Mouse (Mus musculus): ENCODE results near the gene Fgfr2. TPM values are rescaled to one million over a fixed set of nuclear protein-coding genes. Genes with fewer than 3 reads are reported as not detected.

The Fgfr2 gene
- total RNA-seq, 1 experiment: 37.5 TPM

DNA sequence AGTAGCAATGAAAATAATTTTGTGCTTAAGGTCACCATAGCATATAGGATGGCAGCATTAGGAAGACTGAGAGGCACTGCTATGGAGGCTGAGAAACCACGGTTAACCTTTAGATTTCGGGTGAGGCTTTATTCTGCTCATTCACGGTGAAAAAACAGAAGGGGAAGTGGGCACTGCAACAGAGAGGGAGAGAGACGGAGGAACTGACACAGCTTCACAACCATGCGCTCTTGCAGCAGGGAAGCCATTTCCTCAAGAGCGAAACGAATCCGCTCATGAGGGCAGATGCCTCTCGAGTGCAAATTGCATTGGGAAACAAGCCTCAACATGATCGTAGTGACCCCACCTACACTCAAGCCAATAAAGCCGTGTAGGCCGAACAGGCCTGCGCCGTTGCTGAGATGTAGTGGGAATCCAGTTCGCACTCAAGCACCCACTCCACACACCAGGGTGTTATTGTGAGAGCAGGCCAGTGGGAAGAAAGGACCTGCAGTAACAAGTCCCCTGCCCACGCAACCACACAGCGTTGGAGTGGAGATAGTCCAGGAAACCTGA is 2275.9 kb downstream of the Fgfr2 start:
- Histone ChIP-seq H3K4me3 (ENCODE audit: insufficient read depth in 1 of 2, low read depth in 1 of 2, low read length in 2 of 2, poor library complexity in 1 of 2, severe bottlenecking in 1 of 2) (no peak overlapping the region), H3K9me3 (ENCODE audit: control insufficient read depth, insufficient read depth, low read depth, low read length) (no peaks in the 10 kb centered on the region), H3K27ac (ENCODE audit: insufficient read depth, low read depth, low read length, poor library complexity, severe bottlenecking) (no peak overlapping the region), H3K36me3 (ENCODE audit: control insufficient read depth, insufficient read depth, low read length, poor library complexity, severe bottlenecking) (no peaks in the 10 kb centered on the region), H3K4me1 (ENCODE audit: control insufficient read depth in 2 of 2, insufficient read depth in 2 of 2, low read length in 2 of 2, poor library complexity in 1 of 2) (peaks cover 3 to 7% of the 10 kb centered on the region in 2 experiments; a peak in 2 of 4 replicates), H3K9ac (ENCODE audit: insufficient read depth, low read depth, low read length, poor library complexity, severe bottlenecking) (no peak overlapping the region; the same call in 1 of the 2 replicates)
- TF ChIP-seq ZC3H11A (IDR thresholded peaks at IDR 0.05; ENCODE audit: borderline replicate concordance, low read depth, low read length) (no peak), CHD2 (IDR thresholded peaks at IDR 0.05; ENCODE audit: low read depth, low read length) (no peak)
- DNase-seq (ENCODE audit: low read depth, low spot score): no peak
- in situ Hi-C loops (cut with MboI; ENCODE audit: low sequenced_read_pairs in 2 of 2, unreplicated experiment in 2 of 2): no loop called here

DNA sequence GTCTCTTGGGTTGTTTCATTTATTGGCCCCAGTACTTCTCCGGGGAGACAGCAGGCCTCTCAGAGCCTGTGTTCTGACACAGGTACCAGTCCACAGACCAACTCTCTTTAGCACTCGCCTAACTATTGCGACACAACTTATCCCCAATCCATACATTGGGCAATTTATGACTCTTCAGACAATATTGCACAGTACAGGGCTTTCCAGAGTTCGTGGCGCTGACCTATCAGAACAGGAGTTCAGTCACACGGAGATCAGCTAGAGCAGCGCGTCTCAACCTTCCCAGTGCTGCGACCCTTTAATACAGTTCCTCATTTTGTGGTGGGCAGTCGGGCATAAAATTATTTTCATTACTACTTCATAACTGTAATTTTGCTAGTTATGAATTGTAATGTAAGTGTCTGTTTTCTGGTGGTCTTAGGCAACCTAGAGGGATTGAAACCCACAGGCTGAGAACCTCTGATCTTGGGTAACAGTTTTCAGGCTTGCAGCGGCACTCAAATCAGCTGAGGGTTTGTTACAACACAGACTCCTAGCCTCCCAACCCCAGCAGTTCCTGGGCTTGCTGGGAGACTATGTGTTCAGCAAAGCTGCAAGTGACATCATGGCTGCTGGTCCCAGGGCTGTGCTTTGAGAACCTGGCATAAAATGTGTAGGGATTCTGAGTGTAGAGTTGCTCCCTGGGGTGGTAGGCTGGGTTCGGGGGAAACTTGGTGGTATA is 2283.6 kb downstream of the Fgfr2 start:
- no peak overlapping the region for H3K4me3 ChIP-seq (ENCODE audit: insufficient read depth in 1 of 2, low read depth in 1 of 2, low read length in 2 of 2, poor library complexity in 1 of 2, severe bottlenecking in 1 of 2)
- no peak overlapping the region for H3K27ac ChIP-seq (ENCODE audit: insufficient read depth, low read depth, low read length, poor library complexity, severe bottlenecking)
- no peak overlapping the region for H3K9ac ChIP-seq (ENCODE audit: insufficient read depth, low read depth, low read length, poor library complexity, severe bottlenecking)
- in situ Hi-C loops (cut with MboI; ENCODE audit: low sequenced_read_pairs in 2 of 2, unreplicated experiment in 2 of 2): no loop called here
- peaks cover 3 to 13% of the 10 kb centered on the region in 2 experiments; a peak in 2 of 4 replicates for H3K4me1 ChIP-seq (ENCODE audit: control insufficient read depth in 2 of 2, insufficient read depth in 2 of 2, low read length in 2 of 2, poor library complexity in 1 of 2)
- no peaks in the 10 kb centered on the region for H3K9me3 ChIP-seq (ENCODE audit: control insufficient read depth, insufficient read depth, low read depth, low read length)
- no peak for DNase-seq (ENCODE audit: low read depth, low spot score)
- no peaks in the 10 kb centered on the region for H3K36me3 ChIP-seq (ENCODE audit: control insufficient read depth, insufficient read depth, low read length, poor library complexity, severe bottlenecking)
- TF ChIP-seq ZNF384 (IDR thresholded peaks at IDR 0.05; ENCODE audit: low read depth, low read length) (no peak), CHD2 (IDR thresholded peaks at IDR 0.05; ENCODE audit: low read depth, low read length) (no peak), ZC3H11A (IDR thresholded peaks at IDR 0.05; ENCODE audit: borderline replicate concordance, low read depth, low read length) (no peak), MAFK (IDR thresholded peaks at IDR 0.05; ENCODE audit: insufficient read depth, low read depth, low read length) (no peak), HCFC1 (IDR thresholded peaks at IDR 0.05; ENCODE audit: borderline replicate concordance, insufficient read depth, low read length) (no peak)

DNA sequence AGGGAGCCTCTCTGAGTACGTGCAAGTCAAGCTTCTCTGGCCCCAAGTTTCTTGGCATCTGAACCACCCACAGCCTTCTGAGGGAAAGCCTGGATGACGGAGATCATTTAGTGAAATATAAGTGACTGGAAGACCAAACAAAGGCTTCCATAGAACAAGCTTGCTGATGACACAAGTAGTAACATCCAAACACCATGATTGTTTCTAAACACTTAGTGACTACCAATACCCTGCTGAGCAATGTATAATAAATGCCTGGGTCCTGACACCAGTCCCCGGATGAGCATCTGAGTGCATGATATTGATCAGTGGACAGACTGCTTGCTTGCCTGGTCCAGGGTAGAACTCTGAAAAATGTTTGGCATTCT is 2284.5 kb downstream of the Fgfr2 start:
- H3K9ac ChIP-seq (ENCODE audit: insufficient read depth, low read depth, low read length, poor library complexity, severe bottlenecking): no peak overlapping the region
- peaks cover 3 to 13% of the 10 kb centered on the region in 2 experiments; a peak in 2 of 4 replicates for H3K4me1 ChIP-seq (ENCODE audit: control insufficient read depth in 2 of 2, insufficient read depth in 2 of 2, low read length in 2 of 2, poor library complexity in 1 of 2)
- no peaks in the 10 kb centered on the region for H3K36me3 ChIP-seq (ENCODE audit: control insufficient read depth, insufficient read depth, low read length, poor library complexity, severe bottlenecking)
- no peak overlapping the region for H3K27ac ChIP-seq (ENCODE audit: insufficient read depth, low read depth, low read length, poor library complexity, severe bottlenecking)
- H3K9me3 ChIP-seq (ENCODE audit: control insufficient read depth, insufficient read depth, low read depth, low read length): no peaks in the 10 kb centered on the region
- H3K4me3 ChIP-seq (ENCODE audit: insufficient read depth in 1 of 2, low read depth in 1 of 2, low read length in 2 of 2, poor library complexity in 1 of 2, severe bottlenecking in 1 of 2): no peak overlapping the region
- TF ChIP-seq ZC3H11A (IDR thresholded peaks at IDR 0.05; ENCODE audit: borderline replicate concordance, low read depth, low read length) (no peak), MAFK (IDR thresholded peaks at IDR 0.05; ENCODE audit: insufficient read depth, low read depth, low read length) (no peak), CHD2 (IDR thresholded peaks at IDR 0.05; ENCODE audit: low read depth, low read length) (no peak), ZNF384 (IDR thresholded peaks at IDR 0.05; ENCODE audit: low read depth, low read length) (no peak), HCFC1 (IDR thresholded peaks at IDR 0.05; ENCODE audit: borderline replicate concordance, insufficient read depth, low read length) (no peak)
- in situ Hi-C loops (cut with MboI; ENCODE audit: low sequenced_read_pairs in 2 of 2, unreplicated experiment in 2 of 2): no loop called here
- DNase-seq (ENCODE audit: low read depth, low spot score): no peak

DNA sequence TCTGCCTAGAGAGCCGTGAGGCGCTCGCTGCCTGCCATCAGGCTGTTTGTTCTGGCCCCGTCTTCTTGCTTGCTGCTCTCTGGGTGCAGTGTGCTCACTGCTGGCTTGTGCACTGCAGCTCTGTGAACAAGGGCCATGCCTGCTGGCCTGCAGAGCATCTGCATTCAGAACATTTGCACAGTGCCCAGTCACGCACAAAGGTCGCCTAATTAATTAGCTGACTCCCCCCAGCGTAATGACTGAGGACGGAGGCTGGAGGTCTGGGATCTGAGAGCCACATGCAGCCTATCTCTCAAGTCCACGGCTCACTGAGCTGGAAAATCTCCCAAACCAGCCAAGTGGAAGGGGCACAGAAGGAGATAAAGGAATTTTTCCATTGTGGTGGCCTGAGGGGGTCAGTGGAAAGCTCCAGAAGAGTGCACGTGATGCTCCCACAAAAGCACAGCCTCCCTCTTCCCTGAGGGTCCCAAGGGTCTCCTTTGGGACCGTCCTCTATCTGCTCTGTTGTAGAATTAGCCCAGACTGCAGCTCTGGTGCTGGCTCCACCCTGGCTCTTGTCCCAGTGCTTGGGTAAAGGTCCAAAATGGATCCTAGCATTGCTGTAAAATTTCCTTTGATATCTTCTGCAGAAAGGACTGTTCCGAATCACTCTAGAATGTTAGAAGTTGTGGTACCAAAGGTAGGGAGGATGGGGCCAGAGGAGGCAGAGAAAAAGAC is 2285.1 kb downstream of the Fgfr2 start:
- H3K9me3 ChIP-seq (ENCODE audit: control insufficient read depth, insufficient read depth, low read depth, low read length): no peaks in the 10 kb centered on the region
- H3K4me1 ChIP-seq (ENCODE audit: control insufficient read depth in 2 of 2, insufficient read depth in 2 of 2, low read length in 2 of 2, poor library complexity in 1 of 2): peaks cover 3 to 13% of the 10 kb centered on the region in 2 experiments; a peak in 2 of 4 replicates
- TF ChIP-seq MAFK (IDR thresholded peaks at IDR 0.05; ENCODE audit: insufficient read depth, low read depth, low read length): no peak
- no peak for TF ChIP-seq HCFC1 (IDR thresholded peaks at IDR 0.05; ENCODE audit: borderline replicate concordance, insufficient read depth, low read length)
- TF ChIP-seq ZC3H11A (IDR thresholded peaks at IDR 0.05; ENCODE audit: borderline replicate concordance, low read depth, low read length): no peak
- TF ChIP-seq CHD2 (IDR thresholded peaks at IDR 0.05; ENCODE audit: low read depth, low read length): no peak
- TF ChIP-seq ZNF384 (IDR thresholded peaks at IDR 0.05; ENCODE audit: low read depth, low read length): no peak
- H3K9ac ChIP-seq (ENCODE audit: insufficient read depth, low read depth, low read length, poor library complexity, severe bottlenecking): no peak overlapping the region
- DNase-seq (ENCODE audit: low read depth, low spot score): no peak
- no peak overlapping the region for H3K4me3 ChIP-seq (ENCODE audit: insufficient read depth in 1 of 2, low read depth in 1 of 2, low read length in 2 of 2, poor library complexity in 1 of 2, severe bottlenecking in 1 of 2)
- H3K27ac ChIP-seq (ENCODE audit: insufficient read depth, low read depth, low read length, poor library complexity, severe bottlenecking): no peak overlapping the region
- no peaks in the 10 kb centered on the region for H3K36me3 ChIP-seq (ENCODE audit: control insufficient read depth, insufficient read depth, low read length, poor library complexity, severe bottlenecking)
- in situ Hi-C loops (cut with MboI; ENCODE audit: low sequenced_read_pairs in 2 of 2, unreplicated experiment in 2 of 2): no loop called here
